Mouse (Mus musculus): Measurements from ENCODE around the gene Pld2.
"Not testable (repeated sequence)": the region's sequence is repeated elsewhere in the genome, so short reads cannot be mapped to it uniquely, and the experiment has no call there.

Gene Pld2

DNA sequence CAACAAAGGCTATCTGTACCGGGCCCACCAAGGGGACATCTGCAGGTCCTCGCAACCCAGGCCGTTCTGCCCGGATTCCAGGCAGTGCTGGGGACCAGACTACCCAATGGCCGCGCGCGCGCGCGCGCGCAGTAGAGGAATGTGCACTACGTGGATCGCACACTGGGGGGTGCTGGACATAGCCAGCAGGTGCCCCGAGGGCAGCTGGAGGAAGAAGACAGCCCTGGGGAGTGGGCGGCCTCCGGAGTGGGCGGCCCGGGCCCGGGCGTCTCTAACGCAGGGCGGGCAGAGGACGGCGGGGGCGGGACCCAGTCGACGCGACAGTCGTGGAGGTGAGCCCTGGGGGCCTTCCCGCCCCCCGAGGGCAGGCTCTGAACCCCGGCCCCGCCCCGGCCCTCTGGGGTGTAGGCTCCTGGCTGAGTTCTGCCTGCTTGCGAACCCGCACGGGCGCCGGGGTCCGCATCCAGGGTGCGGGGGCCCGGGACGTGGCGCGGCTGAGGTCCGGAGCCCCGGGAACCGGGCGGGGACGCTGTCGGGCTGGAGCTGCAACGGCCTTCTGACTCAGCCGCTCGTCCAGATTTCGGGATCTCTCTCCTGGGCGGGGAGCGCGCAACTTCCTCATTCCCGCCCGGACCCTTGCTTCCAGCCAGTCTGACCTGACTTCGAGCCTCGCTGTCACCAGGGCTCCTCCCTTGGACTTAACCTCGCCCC, at the start of gene Pld2:
TSS of gene Pld2 (plus strand) at position 188 of the 711 bp plus-strand sequence.
- DNase-seq: peak; percentile 83

DNA sequence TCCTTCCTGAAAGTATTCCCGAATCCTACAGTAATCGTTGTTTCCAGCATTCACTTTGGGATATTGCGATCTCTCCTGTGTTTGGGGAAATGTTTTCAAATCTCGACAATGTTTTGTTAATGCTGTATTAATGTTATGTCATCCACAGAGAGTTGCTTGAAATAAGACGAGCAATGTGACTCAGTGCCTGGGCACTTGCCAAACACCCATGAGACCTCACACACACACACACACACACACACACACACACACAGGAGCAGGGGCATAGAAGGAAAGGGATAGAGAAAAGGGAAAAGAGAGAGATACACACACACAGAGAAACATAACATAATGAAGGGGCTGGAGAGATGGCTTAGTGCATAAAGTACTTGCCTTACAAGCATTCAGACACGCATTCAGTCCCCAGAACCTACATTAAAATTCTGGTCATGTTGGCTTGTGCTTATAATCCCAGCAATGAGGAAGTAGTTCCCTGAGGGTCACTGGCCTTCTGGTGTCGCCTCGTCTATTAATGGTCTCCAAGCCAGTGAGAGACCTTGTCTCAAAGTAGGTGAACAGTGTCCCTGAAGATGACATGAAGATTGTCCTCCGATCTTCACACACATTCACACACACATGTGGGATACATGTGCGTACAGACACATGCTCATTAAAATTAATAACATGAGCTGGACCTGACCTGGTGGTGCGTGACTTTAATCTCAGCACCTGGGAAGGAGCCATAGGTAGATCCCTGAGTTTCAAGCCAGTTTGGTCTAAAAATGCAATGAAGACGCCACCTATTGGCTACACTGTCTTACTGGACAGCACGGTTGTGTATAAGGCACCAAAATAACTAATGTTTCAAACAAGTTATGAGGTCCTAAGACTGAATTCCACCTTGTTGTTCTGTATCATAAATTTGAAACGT, 40.0 kb upstream of the Pld2 start:
- DNase-seq: no peak

DNA sequence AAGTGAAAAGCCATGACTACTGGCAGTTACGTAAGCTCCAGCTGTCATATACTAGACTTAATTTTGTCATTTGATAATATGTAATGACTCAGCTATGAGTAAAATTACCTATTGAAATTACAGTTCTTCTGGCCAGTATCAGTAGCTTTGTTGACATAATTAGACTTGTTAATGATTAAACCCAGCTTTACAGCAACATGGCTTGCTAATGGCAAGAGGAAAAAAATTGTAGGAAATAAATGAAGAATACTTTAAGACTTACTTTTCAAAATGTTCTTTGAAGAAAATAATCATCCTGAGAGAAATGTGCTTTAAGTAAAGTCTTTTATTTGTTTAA, 39.4 kb upstream of the Pld2 start:
- no peak for DNase-seq

DNA sequence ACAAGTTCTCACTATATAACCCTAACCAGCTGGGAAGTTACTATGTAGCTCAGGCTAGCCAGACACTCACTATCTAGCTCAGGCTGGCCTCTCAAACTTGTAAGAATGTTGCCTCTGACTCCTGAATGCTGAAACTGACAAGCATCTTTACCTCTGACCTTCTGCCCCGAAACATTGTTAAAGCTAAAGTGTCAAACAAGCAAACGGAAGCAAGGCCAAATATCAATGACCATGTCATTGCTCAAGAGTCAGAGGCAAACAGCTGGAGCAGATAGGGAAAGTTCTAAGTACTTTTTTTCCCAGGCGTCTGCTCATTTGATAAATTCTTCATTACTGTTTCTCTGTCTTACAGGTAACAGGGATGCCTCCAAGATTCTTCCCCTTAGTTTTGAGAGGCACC, 37.8 kb upstream of the Pld2 start:
- no peak for DNase-seq

DNA sequence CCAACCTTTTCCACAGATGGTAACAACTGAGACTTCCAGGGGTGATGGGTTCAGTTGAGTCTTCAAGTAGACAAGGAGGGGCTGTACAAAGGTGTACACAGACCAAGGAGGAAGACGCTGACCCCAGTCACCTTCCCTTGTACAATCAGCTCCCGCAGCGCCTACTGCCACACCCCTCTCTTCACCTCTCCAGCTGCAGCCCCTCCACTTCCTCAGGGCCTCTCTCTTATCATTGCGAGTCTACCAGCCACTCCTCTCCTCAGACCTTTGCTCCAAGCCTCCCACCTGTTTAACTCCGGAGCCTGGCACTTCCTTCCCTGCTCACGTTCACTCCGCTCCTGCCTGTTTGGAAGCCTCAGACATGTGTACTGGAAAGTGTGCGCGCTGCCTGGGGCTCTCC, 34.9 kb upstream of the Pld2 start, which contains the start of gene Tm4sf5:
TSS of gene Tm4sf5 (plus strand) at position 275 of the 400 bp plus-strand sequence.
- no peak for DNase-seq

DNA sequence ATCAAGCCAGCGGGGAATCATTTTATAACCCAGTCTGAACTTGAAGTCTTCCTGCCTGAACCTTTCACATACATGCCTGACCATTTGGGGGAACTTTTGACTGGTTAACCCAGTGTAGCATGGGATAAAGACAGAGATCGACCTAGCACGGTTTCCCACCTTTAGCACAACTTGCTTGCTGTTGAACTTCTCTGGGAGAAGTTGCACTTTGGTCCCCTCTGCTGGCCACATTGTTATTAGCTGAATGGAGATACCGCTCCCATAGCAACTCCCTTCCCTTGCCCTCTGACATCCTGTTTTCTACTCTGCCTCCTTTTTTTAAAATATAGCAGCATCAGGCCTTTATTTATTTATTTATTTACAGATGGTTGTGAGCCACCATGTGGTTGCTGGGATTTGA, 33.5 kb upstream of the Pld2 start:
- peak; percentile 89 for DNase-seq

DNA sequence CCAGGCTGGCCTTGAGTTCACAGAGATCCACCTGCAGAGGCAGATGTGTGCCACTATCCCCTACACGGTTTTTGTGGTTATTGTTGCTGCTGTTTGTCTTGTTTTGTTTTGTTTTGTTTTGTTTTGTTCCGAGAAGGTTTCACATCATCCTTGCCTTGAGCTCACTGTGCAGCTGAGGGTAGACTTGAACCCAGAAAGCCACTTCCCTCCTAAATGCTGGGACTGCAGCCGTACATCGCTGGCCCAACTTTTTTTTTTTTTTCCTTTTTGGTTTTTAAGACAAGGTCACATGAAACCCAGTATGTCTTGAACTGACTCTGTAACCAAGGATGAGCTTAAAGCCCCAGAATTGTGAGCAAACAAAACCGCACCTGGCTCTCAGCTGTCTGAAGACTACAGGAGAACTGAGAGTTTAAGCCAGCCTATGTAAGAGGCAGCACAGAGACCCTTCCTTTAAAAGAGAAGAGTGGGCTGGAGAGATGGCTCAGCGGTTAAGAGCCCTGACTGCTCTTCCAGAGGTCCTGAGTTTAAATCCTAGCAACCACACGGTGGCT, 32.8 kb upstream of the Pld2 start:
- peak; percentile 46 for DNase-seq

DNA sequence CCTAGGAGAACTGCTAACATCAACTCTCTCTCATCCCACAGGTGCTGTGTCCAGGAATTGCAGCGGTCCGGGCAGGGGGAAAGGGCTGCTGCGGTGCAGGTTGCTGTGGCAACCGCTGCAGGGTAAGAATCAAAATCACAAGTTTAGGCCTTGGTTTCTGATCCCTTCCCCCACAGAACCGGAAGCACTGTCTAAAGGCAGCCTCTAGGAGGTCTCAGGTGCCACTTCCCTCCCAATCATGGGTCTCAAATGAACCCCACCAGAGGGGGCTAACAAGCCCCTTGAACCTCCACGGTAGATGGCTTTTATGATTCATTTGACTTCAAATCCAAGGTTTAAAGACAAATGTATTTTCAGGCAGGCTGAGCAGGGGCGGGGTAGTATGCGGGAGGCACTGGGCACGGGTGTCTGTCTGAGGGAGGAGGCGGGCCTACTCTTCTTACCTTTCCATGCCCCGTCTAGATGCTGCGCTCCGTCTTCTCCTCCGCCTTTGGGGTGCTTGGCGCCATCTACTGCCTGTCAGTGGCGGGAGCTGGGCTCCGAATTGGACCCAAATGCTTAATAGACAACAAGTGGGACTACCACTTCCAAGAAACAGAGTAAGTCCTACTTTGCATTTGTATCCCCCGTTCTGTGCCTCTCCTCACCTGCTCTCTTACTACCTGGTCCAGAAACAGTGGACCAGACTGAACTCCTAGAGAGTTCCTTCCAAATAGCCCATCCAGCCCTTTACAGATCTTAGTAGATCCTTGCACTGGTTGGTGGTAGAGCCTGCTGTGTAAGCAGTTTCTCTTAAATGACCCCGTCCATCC, 29.9 kb upstream of the Pld2 start:
- peak; percentile 69 for DNase-seq

DNA sequence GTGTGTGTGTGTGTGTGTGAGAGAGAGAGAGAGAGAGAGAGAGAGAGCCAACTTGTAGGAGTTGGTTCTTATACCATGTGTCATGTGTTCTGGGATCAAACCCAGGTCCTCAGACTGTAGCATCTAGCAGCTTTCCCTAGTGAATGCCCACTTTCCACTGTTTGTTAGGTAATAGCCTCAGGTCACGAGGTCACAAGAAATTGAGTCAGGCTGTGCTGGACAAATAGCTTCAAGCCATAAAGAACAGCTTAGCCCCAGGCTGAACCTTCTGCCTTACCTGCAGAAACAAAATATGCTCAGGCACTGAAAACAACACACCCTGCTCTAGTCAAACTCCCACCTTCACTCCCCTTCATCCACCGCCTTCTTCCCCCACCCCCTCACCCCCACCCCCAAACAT, 28.6 kb upstream of the Pld2 start:
- no peak for DNase-seq

DNA sequence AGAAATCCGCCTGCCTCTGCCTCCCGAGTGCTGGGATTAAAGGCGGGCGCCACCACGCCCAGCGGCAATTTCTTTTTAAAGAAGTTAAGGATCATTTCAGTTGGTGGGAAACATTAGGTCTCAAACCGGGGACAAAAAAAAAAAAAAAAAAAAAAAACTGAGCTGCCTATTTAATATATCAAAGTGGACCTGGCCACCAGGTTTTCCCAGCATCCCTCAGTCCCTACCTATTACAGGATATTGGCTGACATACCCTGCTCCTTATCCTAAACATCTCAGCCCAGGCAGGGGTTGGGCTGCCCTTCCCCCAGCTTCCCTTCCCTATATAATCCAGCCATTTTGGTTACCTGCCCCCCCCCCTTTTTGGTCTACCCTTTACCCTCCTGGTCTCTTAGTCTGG, 28.0 kb upstream of the Pld2 start:
- no peak for DNase-seq

DNA sequence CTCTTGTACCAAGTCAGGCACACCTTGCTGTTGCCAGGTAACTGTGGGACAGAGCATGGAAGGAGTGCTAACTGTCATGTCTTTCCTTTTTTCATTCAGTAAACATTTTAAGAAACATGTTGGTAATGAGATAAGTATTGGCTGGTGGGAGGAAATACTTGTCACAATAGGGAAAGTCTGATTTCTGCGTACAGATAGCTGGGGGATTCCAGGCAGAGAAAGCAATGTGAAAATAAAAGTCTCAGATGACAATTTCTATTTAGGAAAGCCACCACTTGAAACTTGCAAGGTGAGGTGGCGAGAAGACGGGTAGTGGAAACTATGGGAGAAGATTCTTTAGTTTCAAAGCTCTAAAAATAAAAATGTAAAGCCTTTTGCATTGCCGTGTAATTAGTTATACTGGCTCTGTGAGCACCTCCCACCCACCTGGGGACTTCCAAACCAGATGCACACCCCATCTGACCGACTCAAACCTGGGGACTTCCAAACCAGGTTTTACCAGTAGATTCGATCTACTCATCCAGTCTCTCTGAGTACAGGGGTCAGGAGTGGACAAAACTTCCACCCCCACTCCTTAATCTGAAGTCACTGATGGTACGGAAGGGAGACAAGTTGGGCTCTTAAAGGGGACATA, 27.0 kb upstream of the Pld2 start:
- no peak for DNase-seq

DNA sequence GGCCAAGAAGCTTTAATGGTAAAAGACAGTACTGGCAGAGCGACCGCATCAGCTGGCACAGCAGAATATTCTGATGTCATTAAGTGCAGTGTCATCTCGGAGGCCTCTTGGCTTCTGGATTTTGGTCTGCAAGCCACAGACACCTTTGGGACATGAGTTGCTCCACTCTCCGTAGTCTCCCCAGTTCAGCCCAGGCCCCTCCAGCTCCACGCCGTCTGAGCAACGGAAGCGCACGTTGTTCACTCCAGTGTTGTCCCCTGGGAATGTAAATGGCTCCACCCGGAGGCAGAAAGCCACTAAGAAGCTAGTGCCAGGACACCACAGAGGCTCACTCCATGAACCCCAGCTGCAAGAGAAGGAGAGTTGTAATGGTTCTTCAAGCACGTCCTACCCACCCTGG, 26.3 kb upstream of the Pld2 start:
- DNase-seq: no peak

DNA sequence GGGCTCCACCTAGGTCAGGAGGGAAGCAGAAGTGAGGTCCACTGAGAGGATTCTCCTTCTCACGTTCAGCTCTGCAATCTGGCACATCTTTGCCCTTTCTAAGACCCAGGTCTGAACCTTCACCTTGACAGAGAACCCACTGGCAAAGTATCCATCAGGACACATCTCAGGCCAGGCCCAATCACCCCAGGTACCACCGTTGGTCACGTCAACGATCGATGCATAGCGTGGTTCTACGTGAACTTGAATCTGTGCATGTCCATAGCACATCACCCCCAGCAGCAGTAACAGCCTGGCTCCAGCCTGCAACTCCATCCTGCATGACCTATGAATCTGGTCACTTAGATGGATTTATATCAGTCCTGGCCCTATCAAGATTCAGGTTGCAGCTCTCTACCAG, 25.6 kb upstream of the Pld2 start, which contains the start of gene Vmo1:
TSS of gene Vmo1 (minus strand) at position 329 of the 400 bp plus-strand sequence.
- DNase-seq: no peak

DNA sequence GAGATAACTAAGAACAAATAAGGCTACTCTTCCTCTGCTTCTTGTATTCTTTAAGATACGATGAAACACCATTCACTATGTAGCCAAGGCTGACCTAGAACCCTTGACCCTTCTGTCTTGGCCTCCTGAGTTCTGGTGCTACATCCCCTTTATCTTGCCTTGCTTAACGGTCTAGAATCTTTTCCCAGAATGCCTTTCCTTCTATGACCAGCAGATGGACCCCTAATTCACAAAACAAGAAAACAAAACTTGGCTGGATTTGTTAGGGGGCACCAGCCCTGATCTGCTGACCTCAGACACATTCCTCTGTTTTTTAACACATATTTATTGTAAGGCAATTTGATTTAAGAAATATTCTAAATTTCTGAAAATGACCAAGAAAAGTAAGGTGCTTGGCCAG, 23.5 kb upstream of the Pld2 start:
- peak; percentile 38 for DNase-seq

DNA sequence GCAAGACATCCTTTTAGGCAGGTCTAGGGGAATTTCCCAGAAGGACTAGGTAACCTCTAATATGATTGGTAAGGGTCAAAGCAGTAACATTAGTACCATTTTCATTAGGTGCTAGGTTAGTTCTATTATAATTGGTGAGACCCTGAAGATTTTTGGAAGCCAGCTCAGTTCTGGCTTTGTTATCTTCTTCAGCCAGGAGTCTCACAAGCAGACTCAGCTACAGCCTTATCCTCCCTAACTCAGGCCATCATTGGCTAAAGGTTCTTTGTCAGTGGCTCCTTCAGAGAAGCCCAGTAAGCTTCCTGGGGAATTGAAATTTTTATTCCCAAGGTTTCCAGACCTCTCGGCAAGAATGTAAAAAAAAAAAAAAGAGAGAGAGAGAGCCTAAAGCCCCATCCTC, 21.4 kb upstream of the Pld2 start:
- DNase-seq: no peak

DNA sequence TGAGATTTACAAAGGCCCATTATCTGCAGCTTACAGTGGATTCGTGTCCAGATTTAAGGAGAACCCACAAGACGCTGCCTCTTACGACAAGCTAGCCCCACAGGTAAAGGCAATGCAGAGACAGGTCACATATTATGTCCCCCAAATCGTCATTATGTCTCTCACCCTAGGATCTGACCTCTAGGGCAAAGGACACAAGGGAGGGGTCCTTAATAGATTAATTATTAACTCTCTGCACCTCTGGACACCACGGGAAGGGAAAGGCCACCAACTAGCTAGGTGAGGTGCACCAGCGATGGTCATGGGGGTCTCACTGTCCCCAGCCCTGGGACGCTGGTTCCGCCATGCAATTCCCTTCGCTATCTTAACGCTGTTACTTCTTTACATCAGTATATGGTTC, 20.9 kb upstream of the Pld2 start, which contains the start of gene Gltpd2:
TSS of gene Gltpd2 (plus strand) at position 274 of the 400 bp plus-strand sequence.
- no peak for DNase-seq

DNA sequence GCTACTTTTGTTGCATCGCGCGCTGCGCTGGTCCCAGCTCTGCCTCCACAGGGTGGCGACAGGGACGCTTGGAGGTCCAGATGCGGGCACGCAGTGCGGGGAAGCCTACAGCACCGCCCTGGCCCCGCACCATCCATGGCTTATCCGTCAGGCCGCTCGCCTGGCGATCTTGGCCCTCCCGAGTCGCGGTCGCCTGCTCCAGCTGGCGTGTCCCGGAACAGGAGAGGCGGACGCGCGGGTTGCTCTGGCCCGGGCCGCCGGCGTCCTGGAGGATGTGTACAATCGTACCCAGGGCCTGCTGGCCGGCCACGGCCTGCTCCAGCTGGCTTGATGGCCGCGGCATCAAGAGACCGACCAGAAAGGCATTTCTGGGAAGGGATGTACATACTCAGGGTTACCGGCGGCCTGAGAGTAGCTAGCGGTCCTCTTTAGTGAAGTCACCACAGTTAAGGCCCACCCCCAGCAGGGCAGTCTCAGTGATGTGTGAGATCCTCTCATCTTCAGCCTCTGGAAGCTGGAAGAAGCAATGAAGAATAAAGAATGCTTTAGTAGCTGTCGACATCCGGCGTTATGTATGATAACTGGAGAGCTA, 19.6 kb upstream of the Pld2 start:
- DNase-seq: no peak

DNA sequence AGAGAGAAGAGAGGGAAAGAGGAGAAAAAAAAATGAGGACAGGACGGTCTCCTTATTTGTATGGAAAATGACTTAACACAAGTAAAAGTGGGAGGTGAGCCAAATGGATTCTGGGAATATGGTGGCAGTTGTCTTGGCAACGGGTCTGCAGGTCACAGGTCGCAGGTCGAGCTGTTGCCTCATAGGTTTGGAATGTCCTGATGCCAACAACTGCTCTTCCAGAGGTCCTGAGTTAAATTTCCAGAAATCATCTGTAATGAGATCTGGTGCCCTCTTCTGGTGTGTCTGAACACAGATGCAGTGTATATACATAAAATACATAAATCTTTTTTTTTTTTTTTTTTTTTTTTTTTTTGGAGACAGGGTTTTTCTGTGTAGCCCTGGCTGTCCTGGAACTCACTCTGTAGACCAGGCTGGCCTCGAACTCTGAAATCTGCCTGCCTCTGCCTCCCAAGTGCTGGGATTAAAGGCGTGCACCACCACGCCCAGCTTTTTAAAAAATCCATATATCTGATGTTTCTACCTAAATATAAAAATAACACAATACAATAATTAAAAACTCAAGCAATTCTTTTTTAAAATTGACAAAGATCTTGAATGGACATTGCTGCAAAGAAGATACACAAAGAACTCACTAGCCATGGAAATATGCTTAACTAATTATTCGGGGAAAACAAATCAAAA, 16.4 kb upstream of the Pld2 start:
- not testable (repeated sequence) for DNase-seq

DNA sequence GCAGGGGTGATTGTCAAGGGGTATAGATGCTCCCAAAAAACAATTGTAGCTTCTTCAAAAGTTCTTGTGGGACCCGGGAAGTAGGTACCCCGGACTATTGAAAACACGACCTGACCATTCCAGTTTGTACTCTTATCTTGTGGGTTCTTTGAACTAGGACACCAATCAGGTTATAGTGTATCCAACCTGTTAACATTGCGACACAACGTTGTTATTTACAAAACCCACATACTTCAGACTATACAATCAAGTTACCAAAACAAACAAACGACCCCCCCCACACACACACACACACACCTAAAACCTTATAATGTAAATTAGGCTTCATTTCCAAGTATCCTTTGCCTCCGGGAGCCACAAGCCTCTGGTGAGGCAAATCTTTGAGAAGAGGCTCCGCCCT, 15.1 kb upstream of the Pld2 start:
- no peak for DNase-seq

DNA sequence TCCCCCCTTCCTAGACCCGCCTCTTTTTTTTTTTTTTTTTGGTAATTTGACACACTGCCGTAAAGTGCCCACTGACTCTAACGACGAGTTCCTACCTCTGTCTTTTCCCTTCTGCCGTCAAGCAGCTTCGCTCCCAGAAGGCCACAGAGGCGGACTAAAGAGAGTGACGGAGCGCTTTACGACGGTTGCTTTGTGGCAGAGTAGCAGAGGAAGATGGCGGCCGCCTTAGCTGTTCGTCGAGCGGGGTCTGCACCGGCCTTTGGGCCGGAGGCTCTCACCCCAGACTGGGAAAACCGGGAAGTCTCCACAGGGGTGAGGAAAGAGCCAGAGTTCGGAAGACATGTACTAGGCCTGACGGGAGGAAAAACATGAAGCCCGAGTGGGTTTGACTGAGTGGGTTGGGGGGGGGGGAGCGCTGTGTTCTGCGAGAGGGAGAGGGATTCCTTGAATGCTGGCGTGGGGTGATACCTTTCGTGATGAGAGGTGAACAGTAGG, 14.6 kb upstream of the Pld2 start, which contains the start of gene Psmb6:
TSS of gene Psmb6 (plus strand) at position 184 of the 495 bp plus-strand sequence.
- peak; percentile 88 for DNase-seq

DNA sequence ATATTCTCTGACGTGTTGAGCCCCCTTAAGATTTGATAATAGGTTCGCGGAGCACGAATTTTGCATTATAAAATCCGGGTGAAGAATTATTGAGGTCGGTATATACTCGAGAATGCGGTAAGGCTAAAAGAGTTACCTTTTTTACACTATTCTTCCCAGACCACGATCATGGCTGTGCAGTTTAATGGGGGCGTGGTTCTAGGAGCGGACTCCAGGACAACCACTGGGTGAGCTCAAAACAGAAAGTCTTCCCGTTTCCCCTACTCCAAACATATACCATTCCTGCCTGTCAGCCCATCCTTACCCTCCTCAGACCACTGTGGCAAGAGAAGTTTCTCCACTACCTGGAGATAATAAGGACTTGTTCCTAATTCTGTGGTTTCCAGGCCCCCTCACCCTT, 14.1 kb upstream of the Pld2 start:
- no peak for DNase-seq

All from thymus, postnatal 25 days (tissue).